Mouse (Mus musculus) urinary bladder, postnatal 25 days (tissue): Measurements from ENCODE around the gene Crim1.

Source experiments
- DNase-seq: peaks from one replicate; pipeline ENCODE4 v3.0.0; 2022; ENCODE audit warnings: low spot score

Gene Crim1

GRCm38 (mm10) chr17:78209646-78210045, 9.6 kb downstream of the Crim1 start:
- DNase-seq, result no peak

DNA sequence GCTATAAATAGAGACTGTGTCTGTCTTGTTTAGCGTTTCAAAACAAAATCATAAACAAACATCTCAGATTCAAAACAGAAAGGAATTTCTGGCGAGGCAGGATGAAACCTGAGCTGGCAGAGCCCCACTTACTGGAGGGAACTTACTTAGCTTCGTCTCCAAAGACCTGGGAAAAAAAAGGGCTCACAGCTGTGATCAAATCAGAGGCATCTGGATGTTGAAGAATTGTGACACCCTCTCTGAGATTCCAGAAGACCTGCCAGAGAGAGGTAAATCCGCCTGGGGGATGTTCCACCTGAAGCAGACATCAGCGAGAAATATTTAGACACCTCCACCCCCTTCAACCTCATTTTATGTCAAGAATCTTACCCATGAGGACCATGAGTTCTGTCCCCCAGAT, 11.8 kb downstream of the Crim1 start:
- no peak for DNase-seq

DNA sequence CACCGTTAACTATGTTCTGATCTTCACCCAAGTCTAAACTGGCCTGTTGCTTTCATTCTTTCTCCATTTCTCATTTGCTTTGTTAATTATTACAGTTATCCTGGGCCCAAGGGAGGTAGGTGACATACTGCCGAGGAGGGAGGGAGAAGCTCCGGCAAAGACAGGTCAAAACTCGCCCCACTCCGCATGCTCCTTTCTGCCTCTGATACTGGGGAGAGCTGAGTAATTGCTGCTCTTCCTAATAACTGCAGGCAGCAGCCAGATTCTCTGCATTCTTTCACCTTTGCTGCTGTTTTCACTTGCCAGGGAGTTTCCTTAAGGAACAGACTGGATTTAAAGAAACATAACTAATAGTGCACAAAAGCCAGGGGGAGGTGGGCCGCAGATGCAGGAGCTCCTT, 13.1 kb downstream of the Crim1 start:
- no peak for DNase-seq

GRCm38 (mm10) chr17:78216526-78216925, 16.5 kb downstream of the Crim1 start:
- no peak for DNase-seq

GRCm38 (mm10) chr17:78217406-78217805, 17.4 kb downstream of the Crim1 start:
- DNase-seq, result no peak

DNA sequence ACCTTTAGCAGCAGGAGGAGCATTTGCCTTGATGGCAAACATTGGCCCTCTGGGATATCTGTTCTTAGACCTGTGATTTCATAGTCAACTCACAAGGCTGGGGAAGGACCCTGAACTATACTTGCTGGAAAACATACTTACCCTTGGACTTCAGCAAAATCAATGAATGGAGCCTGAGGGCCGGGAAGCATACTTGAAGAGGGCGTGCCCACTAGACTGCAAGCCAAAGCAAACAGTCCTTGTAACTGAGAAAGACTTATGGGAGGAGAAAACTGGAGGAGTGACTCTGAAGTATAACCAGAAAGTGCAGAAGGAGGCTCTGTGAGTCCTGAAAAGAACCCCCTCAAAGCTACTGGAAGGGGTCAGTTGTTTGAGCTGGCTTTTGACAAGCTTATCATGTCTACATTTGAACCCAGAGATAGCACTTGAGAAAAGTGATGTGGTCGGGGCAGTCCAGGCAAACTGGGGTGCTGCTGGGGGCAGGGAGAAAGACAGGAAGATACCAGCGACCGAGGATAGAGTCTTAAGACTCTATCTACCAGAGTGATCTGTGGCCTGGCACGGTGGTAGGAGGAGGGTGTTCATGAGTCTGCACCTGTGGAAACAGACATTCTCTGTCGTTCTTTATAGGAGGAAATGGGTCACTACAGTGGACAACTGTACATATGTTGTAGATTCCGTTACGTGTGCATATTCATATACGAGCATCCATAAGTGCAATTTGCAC, 18.6 kb downstream of the Crim1 start:
- no peak for DNase-seq

- no peak for DNase-seq
Measured at GRCm38 (mm10) chr17:78221007-78221642, 21.1 kb downstream of the Crim1 start.

GRCm38 (mm10) chr17:78221860-78222259, 21.8 kb downstream of the Crim1 start:
- DNase-seq, result no peak

DNA sequence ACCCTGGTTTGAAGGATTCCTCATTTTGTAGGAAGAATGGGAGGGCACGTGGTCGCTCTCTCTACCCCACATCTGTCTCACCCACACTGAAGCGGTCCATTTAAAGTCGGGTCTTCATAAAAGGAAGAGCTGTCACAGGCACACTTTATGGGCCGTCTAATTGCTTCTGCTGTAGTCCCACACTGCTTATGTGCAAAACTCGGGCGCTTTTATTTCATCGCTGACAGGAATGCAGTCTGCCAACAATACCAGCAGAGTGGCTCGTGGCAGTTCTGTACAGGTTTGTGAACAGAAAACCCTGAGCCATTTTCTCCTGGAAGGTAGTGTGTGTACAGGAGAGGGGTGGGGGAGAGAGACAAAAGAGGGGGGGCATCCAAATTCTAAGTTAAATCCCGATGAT, 23.9 kb downstream of the Crim1 start:
- no peak for DNase-seq

DNA sequence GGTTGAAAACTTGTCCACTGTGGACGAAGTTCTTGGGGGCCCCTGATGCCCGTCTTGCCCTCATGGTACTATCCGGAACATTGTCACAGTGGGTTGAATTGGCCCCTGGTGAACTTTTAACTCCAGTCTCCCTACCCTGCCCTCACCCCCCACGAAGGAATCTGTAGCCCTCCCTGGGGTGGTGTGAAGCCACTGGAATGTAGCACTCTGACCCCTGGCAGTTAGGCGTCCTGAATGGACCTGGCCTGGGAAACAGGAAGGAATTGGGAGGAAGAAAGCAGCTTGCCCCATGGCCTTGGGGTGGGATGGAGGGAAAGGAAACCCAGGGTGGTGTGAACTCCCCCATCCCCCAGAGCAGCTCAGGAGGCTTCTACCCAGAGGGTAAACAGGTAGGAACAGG, 25.5 kb downstream of the Crim1 start:
- no peak for DNase-seq

DNA sequence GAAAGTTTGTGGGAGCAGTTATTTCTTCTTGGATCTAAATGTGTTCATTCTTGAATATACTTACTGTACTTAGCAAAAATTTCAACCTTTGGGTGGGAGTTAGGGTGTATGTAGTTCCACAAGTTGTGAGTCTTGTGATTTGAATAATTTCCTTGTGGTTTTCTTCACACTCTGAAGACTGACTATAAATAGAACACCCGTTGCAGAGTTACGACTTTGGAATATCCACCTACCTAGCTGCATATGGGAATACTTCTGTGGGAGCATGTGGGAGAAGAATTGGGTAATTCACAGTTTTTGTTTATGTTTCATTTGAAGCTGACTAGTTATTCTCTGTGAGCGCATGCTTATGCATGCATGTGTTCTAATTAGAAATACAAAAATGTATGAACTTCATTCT, 27.2 kb downstream of the Crim1 start:
- DNase-seq, result no peak

GRCm38 (mm10) chr17:78231567-78231966, 31.5 kb downstream of the Crim1 start:
- DNase-seq, result no peak

DNA sequence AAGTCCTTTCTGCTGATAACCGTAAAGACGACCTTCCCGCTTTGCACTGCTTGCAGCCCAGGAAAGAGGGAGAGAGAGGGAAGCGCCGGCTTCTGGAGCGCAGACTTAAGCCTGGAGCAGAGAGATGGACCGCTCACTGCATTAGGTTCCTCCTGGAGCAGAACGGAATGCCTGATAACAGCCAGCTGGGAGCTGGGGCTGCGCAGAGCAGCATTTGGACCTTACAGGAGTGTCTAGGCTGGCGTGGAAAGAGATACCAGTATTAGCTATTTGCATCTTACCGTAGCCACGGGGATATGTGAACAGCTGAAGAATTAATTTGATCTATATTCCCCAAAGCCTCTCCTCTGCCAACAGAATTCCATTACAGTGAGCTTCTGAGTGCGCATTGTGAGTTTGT, 32.7 kb downstream of the Crim1 start:
- no peak for DNase-seq

GRCm38 (mm10) chr17:78233873-78234272, 33.8 kb downstream of the Crim1 start:
- no peak for DNase-seq

DNA sequence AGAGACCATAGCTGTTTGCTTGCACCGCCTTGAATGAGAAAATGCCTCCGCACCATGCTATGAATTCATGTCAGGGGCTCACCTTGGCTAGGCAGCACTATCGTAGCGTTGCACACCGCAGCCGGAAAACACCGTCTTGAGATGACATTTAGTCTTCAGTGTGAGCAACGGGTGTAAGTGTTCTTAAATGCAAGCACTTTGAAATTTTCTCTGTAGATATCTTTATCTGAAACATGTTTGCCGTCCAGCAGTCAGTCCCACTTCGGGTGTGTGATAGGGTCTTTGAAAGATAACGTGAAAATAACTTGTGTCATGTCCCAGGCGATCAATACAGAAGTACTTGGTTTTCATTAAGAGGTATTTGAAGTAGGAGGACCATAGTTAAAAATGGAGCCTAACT, 36.1 kb downstream of the Crim1 start:
- no peak for DNase-seq

DNA sequence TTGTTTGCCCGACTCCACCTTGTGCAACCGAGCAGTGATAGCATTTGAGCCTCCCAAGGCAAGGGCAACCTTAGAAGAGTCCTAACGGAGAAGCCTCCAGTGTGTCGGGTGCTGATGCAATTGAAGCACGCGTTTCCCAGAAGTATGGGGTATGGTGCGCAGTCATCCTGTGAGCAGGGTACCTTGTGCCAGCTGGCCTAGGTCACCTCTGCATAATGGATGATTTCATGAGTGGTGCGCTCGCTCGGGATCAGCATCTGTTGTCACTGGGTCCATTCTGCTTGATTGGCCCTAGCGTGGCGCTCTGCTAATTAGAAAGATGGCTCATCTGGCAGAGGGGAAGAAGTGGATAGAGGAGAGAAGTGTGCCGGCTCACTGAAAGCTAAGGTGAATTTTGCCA, 37.9 kb downstream of the Crim1 start:
- DNase-seq, result no peak

GRCm38 (mm10) chr17:78240161-78240560, 40.1 kb downstream of the Crim1 start:
- DNase-seq, result no peak

GRCm38 (mm10) chr17:78241238-78241637, 41.2 kb downstream of the Crim1 start:
- no peak for DNase-seq

DNA sequence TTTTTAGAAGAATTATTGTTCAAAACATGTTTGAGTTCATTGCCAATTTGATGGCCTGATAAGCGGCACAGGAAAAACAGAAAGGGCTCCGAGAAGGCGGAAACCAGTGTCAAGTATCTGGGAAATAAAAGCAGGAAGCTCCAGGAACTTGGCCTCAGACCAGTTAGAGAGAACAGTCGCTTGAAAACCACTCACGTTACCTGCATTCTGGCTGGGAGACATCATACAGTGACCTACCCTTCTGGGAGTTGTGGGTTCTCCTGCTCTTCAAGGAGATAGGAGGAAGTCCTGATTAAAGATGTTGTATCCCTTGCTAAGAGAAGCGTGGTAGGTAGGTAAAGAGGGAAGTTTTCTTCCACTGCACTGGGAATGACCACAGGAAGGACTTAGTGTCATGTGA, 44.7 kb downstream of the Crim1 start:
- DNase-seq, result no peak

- no peak for DNase-seq
Measured at GRCm38 (mm10) chr17:78245444-78245843, 45.4 kb downstream of the Crim1 start.

DNA sequence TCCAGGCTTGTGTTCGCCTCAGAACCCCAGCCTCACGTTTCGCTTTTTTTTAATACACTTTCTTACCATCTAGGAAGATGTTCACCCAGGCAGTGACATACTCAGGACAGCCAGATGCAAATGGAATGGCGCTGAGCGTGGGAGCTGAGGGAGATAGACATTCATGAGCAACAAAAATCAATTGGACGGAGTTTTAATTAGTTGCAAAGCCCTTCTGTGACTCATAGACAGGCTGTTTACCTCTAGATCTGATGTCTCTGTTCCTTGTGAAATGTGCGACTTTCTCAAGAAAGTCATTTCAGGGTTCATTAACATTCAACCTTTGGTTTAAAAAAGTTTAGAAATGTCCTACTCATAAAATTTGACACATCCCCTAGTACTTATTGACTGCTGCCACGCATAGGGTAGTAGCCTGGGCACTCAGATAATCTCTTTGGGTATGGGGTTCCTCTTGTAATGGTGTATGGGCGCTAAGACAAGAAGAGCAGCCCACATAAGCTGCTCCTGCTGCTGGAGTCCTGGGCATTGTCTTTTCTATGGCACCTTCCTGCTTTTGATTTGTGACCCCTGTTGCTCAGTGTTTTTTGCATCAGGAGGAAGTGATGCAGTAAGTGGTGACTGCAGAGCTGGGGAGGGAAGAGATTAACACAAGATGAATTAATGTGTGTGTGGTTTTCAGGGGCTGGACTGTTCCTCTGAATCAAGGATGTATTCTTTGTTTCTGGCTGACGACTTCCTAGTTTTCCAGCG, 46.8 kb downstream of the Crim1 start:
- no peak for DNase-seq

GRCm38 (mm10) chr17:78248197-78248596, 48.1 kb downstream of the Crim1 start:
- no peak for DNase-seq

DNA sequence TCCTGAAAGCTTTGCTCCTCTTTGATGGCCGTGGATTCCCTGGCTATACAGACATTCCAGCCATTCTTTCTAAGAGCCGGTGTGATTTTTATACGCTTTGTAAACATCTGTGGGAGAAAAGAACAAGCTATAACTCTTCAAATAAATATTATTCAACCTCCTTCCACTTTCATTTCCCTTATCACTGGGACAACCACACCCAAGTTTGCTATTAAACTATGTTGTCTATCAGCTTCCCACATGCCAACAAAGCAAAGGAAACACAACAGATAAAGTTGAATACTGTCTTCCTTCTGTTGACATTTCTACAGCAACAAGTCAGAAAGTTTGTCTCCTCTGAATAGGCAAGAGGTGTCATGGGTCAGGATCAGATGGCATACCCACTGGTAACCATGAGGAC, 48.9 kb downstream of the Crim1 start:
- DNase-seq, result no peak
